Mouse (Mus musculus): ENCODE data around the gene Vmn1r66. TPM values are rescaled to one million over a fixed set of nuclear protein-coding genes. Genes with fewer than 3 reads are reported as not detected.
"Not testable (repeated sequence)": the region's sequence is repeated elsewhere in the genome, so short reads cannot be mapped to it uniquely, and the experiment has no call there.

Gene Vmn1r66
- polyA plus RNA-seq (2012; rRNA removed) = not detected in 2 replicates

DNA sequence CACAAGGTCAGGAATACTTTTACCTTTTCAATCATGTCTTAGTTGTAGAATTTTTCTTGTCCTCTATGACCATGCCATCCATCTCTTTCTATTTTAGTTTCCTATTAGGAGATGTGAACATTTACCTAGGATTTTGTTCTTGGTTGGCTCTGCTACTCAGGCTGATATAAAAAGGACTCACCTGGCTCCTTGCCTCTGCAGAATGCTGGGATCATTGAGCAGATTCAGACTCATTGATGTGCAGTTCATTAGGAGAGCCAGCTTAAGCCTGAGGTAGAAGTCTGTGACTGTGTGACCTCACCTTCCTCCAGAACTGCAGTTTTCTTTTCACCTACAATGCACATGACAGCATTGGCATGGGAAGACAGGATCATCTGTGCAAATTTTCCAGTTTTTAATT, at the start of gene Vmn1r66:
TSS of gene Vmn1r66 (minus strand) at position 101 of the 400 bp plus-strand sequence.
- DNase-seq (ENCODE audit: low read depth, low spot score) = no peak

DNA sequence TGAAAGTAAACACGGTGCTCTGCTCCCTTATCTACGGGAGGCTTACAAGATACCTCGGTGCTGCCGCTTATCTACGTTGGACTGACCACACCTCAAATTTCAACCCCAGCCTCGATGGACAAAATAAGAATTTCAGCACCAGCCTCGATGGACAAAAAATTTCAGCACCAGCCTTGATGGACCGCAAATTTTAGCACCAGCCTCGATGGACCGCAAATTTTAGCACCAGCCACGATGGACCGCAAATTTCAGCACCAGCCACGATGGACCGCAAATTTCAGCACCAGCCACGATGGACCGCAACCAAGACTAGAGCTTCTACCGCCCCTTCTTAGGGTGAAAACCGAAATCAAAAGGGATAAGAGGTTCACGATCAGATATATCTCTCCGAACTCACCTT, 47.7 kb upstream of the Vmn1r66 start:
- DNase-seq (ENCODE audit: low read depth, low spot score) = not testable (repeated sequence)
- 78% methylated on average over 20 of the region's 20 CpGs for WGBS

GRCm38 (mm10) chr7:10252075-10252474, 25.7 kb downstream of the Vmn1r66 start:
- WGBS = 93% methylated on average over 13 of the region's 13 CpGs
- no peak for DNase-seq (ENCODE audit: low read depth, low spot score)

GRCm38 (mm10) chr7:10249146-10249545, 28.7 kb downstream of the Vmn1r66 start:
- DNase-seq (ENCODE audit: low read depth, low spot score) = no peak
- WGBS = 75% methylated on average over 5 of the region's 5 CpGs

Other genes starting within 250 kb of the Vmn1r66 start
- gene Vmn2r50, start 224.7 kb downstream of the Vmn1r66 start, polyA plus RNA-seq (2012; rRNA removed) = not detected in 2 replicates
- gene Vmn2r51, start 172.3 kb downstream of the Vmn1r66 start, polyA plus RNA-seq (2012; rRNA removed) = not detected in 2 replicates
- gene Vmn2r52, start 101.4 kb downstream of the Vmn1r66 start, polyA plus RNA-seq (2012; rRNA removed) = not detected in 2 replicates
- not detected in 2 replicates for gene Vmn1r67, start 165.3 kb upstream of the Vmn1r66 start, polyA plus RNA-seq (2012; rRNA removed)
- gene Zik1, start 217.4 kb upstream of the Vmn1r66 start, polyA plus RNA-seq (2012; rRNA removed) = 0.10 and 0.19 TPM in 2 replicates

All from large intestine, adult 2 months (tissue).